20 mouse cellular contexts compared by ENCODE assay signal in genomic region chr13:46902568-46903255, GRCm38 (mm10). TPM values are rescaled to one million over a fixed set of nuclear protein-coding genes. Genes with fewer than 3 reads are reported as not detected.
DNase-seq lines count a peak whose midpoint lies in the region; ATAC-seq and TF ChIP-seq lines count a peak whose summit lies in the region.
"Had no signal": no experiment of that assay in that cellular context is flagged by ENCODE, and none has a peak within 500 bp of the region (broad histone marks: within the 10 kb centered on the region; RNA-seq: fewer than 3 reads in every experiment).

No protein-coding gene starts in this region.

- no peak overlapping the region for H3K4me2 ChIP-seq in intestine, postnatal 0 days (replicated peaks; ENCODE audit: low read depth)
- no peak overlapping the region for H3K4me2 ChIP-seq in intestine, embryonic 15.5 days (replicated peaks)
- H3K4me2 ChIP-seq in lung, embryonic 14.5 days, result no peak overlapping the region
- H3K4me2 ChIP-seq: forebrain, embryonic 12.5 days; heart, embryonic 12.5 days; liver, embryonic 15.5 days; neural tube, embryonic 13.5 days had no signal

- H3K4me1 ChIP-seq in intestine, postnatal 0 days (replicated peaks; ENCODE audit: control insufficient read depth, insufficient read depth, low read length), result no peaks in the 10 kb centered on the region; the same call in 1 of the 2 replicates
- H3K4me1 ChIP-seq in intestine, embryonic 15.5 days (replicated peaks), result no peaks in the 10 kb centered on the region
- no peaks in the 10 kb centered on the region; the same call in 1 of the 2 replicates for H3K4me1 ChIP-seq in lung, embryonic 14.5 days (ENCODE audit: insufficient read depth)
- H3K4me1 ChIP-seq in MEL (ENCODE audit: control insufficient read depth in 1 of 2, insufficient read depth in 2 of 2, low read length in 2 of 2), result peaks cover 0 to 4% of the 10 kb centered on the region in 2 experiments; a peak in 2 of 4 replicates
- peaks cover 7% of the 10 kb centered on the region for H3K4me1 ChIP-seq in hindbrain, embryonic 10.5 days (replicated peaks)

- WGBS in intestine, postnatal 0 days, result 83% methylated on average over 7 of the region's 7 CpGs
- 72% methylated on average over 7 of the region's 7 CpGs for WGBS in intestine, embryonic 15.5 days
- 53% methylated on average over 7 of the region's 7 CpGs for WGBS in lung, embryonic 14.5 days
- WGBS in hindbrain, embryonic 10.5 days, result 91% methylated on average over 7 of the region's 7 CpGs

- no peaks in the 10 kb centered on the region; the same call in 1 of the 2 replicates for H3K36me3 ChIP-seq in intestine, postnatal 0 days (ENCODE audit: control insufficient read depth, insufficient read depth)
- no peaks in the 10 kb centered on the region for H3K36me3 ChIP-seq in intestine, embryonic 15.5 days
- no peaks in the 10 kb centered on the region for H3K36me3 ChIP-seq in lung, embryonic 14.5 days (ENCODE audit: insufficient read depth)
- H3K36me3 ChIP-seq in MEL (ENCODE audit: control insufficient read depth in 1 of 2, insufficient read depth in 2 of 2, low read length in 2 of 2), result peaks cover 0 to 3% of the 10 kb centered on the region in 2 experiments; a peak in 1 of 4 replicates
- H3K36me3 ChIP-seq in hindbrain, embryonic 10.5 days, result peaks cover 32% of the 10 kb centered on the region
- H3K36me3 ChIP-seq: forebrain, embryonic 12.5 days; liver, embryonic 15.5 days had no signal

- TF ChIP-seq POLR2A in MEL (IDR thresholded peaks at IDR 0.05; ENCODE audit: control insufficient read depth in 1 of 2, insufficient read depth in 1 of 2, low read depth in 1 of 2, low read length in 2 of 2, poor library complexity in 1 of 2), result no peak

- TF ChIP-seq CTCF in intestine, postnatal 0 days (IDR thresholded peaks at IDR 0.05; ENCODE audit: low read depth), result peak; percentile 52
- TF ChIP-seq CTCF in lung, embryonic 14.5 days (IDR thresholded peaks at IDR 0.05; ENCODE audit: low read depth), result peak; percentile 62
- TF ChIP-seq CTCF in MEL (IDR thresholded peaks at IDR 0.05 in 2 of 3, conservative IDR thresholded peaks at IDR 0.05 in 1 of 3; ENCODE audit: control insufficient read depth in 1 of 3, insufficient read depth in 1 of 3, low read depth in 2 of 3, low read length in 3 of 3, poor library complexity in 1 of 3, severe bottlenecking in 1 of 3), result peak in 2 of 3 experiments; percentile 17 to 26; a peak in 3 of 6 replicates

- no peaks in the 10 kb centered on the region for H3K9me3 ChIP-seq in intestine, postnatal 0 days (ENCODE audit: control insufficient read depth)
- H3K9me3 ChIP-seq in intestine, embryonic 15.5 days, result no peaks in the 10 kb centered on the region
- no peaks in the 10 kb centered on the region for H3K9me3 ChIP-seq in lung, embryonic 14.5 days (ENCODE audit: low read depth, low read length)
- H3K9me3 ChIP-seq in MEL (replicated peaks; ENCODE audit: insufficient read depth, low read length), result no peaks in the 10 kb centered on the region
- H3K9me3 ChIP-seq in hindbrain, embryonic 10.5 days, result peaks cover 11% of the 10 kb centered on the region; the same call in 1 of the 2 replicates
- H3K9me3 ChIP-seq: forebrain, embryonic 12.5 days; liver, embryonic 15.5 days; neural tube, embryonic 13.5 days had no signal

- no peak overlapping the region for H3K4me3 ChIP-seq in intestine, postnatal 0 days (ENCODE audit: low read depth, low read length)
- no peak overlapping the region for H3K4me3 ChIP-seq in intestine, embryonic 15.5 days (replicated peaks)
- no peak overlapping the region for H3K4me3 ChIP-seq in lung, embryonic 14.5 days (ENCODE audit: low read depth, low read length)
- H3K4me3 ChIP-seq in MEL (ENCODE audit: control insufficient read depth in 1 of 2, insufficient read depth in 1 of 2, low read depth in 2 of 2, low read length in 2 of 2), result no peak overlapping the region
- H3K4me3 ChIP-seq in hindbrain, embryonic 10.5 days, result no peak overlapping the region
- H3K4me3 ChIP-seq: forebrain, embryonic 12.5 days; heart, embryonic 12.5 days; liver, embryonic 15.5 days; midbrain, embryonic 10.5 days; neural tube, embryonic 13.5 days had no signal

- H3K9ac ChIP-seq in intestine, postnatal 0 days (ENCODE audit: low read depth, low read length), result no peak overlapping the region
- no peak overlapping the region for H3K9ac ChIP-seq in intestine, embryonic 15.5 days
- no peak overlapping the region for H3K9ac ChIP-seq in lung, embryonic 14.5 days
- no peak overlapping the region for H3K9ac ChIP-seq in MEL (ENCODE audit: control insufficient read depth, low read depth, low read length, poor library complexity, severe bottlenecking)
- H3K9ac ChIP-seq: forebrain, embryonic 12.5 days; heart, embryonic 12.5 days; liver, embryonic 15.5 days; neural tube, embryonic 13.5 days had no signal

- no peak for TF ChIP-seq EP300 in MEL (IDR thresholded peaks at IDR 0.05; ENCODE audit: low read depth in 1 of 2, low read length in 2 of 2)

- peak; percentile 87 for DNase-seq in lung, embryonic 14.5 days
- no peak for DNase-seq in lung, postnatal 14 days
- peak; percentile 8 for DNase-seq in MEL (ENCODE audit: low read depth, low spot score)
- peak; percentile 52 for DNase-seq in lung, postnatal 25 days (ENCODE audit: low spot score)
- no peak for DNase-seq in hindbrain, embryonic 10.5 days (ENCODE audit: low spot score)
- DNase-seq in adrenal gland, adult (ENCODE audit: inconsistent age in 2 of 2, low spot score in 1 of 2), result no peak
- DNase-seq: cerebellum, postnatal 10 days; gastrocnemius, postnatal 36 days; heart, postnatal 36 days; right cerebral cortex, postnatal 25 days; thymus, postnatal 36 days had no signal

- H3K79me2 ChIP-seq in MEL (ENCODE audit: control insufficient read depth, insufficient read depth, low read length, poor library complexity), result no peaks in the 10 kb centered on the region

- TF ChIP-seq RAD21 in MEL (IDR thresholded peaks at IDR 0.05; ENCODE audit: low read depth, low read length), result no peak

- H3K27me3 ChIP-seq in intestine, postnatal 0 days (replicated peaks; ENCODE audit: control insufficient read depth, insufficient read depth, low read length), result no peaks in the 10 kb centered on the region
- no peaks in the 10 kb centered on the region for H3K27me3 ChIP-seq in intestine, embryonic 15.5 days (replicated peaks)
- H3K27me3 ChIP-seq in lung, embryonic 14.5 days (ENCODE audit: insufficient read depth, low read length), result no peaks in the 10 kb centered on the region
- no peaks in the 10 kb centered on the region; a peak in 1 of 4 replicates for H3K27me3 ChIP-seq in MEL (ENCODE audit: control insufficient read depth in 1 of 2, insufficient read depth in 2 of 2, low read length in 2 of 2)
- no peaks in the 10 kb centered on the region for H3K27me3 ChIP-seq in hindbrain, embryonic 10.5 days (ENCODE audit: insufficient read depth, poor library complexity, severe bottlenecking)
- H3K27me3 ChIP-seq: forebrain, embryonic 12.5 days; heart, embryonic 12.5 days; liver, embryonic 15.5 days; neural tube, embryonic 13.5 days had no signal

- no peak for ATAC-seq in intestine, postnatal 0 days
- ATAC-seq in intestine, embryonic 15.5 days, result no peak
- peak; percentile 72 for ATAC-seq in lung, embryonic 14.5 days (ENCODE audit: insufficient read depth)
- ATAC-seq: activated CD4-positive, CD25-positive, alpha-beta regulatory T cell, adult 4 months; hindbrain, postnatal 0 days had no signal

- no peak overlapping the region for H3K27ac ChIP-seq in intestine, postnatal 0 days (ENCODE audit: low read depth, low read length)
- no peak overlapping the region for H3K27ac ChIP-seq in intestine, embryonic 15.5 days
- peak overlapping the region; percentile 51 for H3K27ac ChIP-seq in lung, embryonic 14.5 days (ENCODE audit: low read depth)
- H3K27ac ChIP-seq in MEL (ENCODE audit: control insufficient read depth, low read depth, low read length), result no peak overlapping the region
- H3K27ac ChIP-seq in hindbrain, embryonic 10.5 days, result no peak overlapping the region
- H3K27ac ChIP-seq: forebrain, embryonic 12.5 days; hindbrain, postnatal 0 days; liver, embryonic 15.5 days; midbrain, embryonic 10.5 days; neural tube, embryonic 13.5 days had no signal

TF ChIP-seq in MEL, 35 proteins besides CTCF, POLR2A, EP300 and RAD21:
- TF ChIP-seq ZKSCAN1 (IDR thresholded peaks at IDR 0.05; ENCODE audit: low read depth, low read length) (no peak), TBP (IDR thresholded peaks at IDR 0.05; ENCODE audit: low read depth, low read length) (no peak), ETS1 (IDR thresholded peaks at IDR 0.05; ENCODE audit: low read depth, low read length) (no peak), USF2 (IDR thresholded peaks at IDR 0.05; ENCODE audit: borderline replicate concordance in 1 of 2, insufficient read depth in 1 of 2, low read depth in 1 of 2, low read length in 2 of 2) (no peak), MYB (IDR thresholded peaks at IDR 0.05; ENCODE audit: low read depth, low read length) (no peak), GATA1 (IDR thresholded peaks at IDR 0.05; ENCODE audit: low read depth, low read length) (no peak), TAL1 (IDR thresholded peaks at IDR 0.05; ENCODE audit: low read length) (no peak), SMC3 (IDR thresholded peaks at IDR 0.05; ENCODE audit: low read depth, low read length) (no peak), NELFE (IDR thresholded peaks at IDR 0.05; ENCODE audit: low read depth, low read length) (no peak), MEF2A (IDR thresholded peaks at IDR 0.05; ENCODE audit: extremely low read depth, insufficient replicate concordance, low read depth, low read length, poor library complexity, severe bottlenecking) (no peak), SIN3A (IDR thresholded peaks at IDR 0.05; ENCODE audit: low read length) (no peak), CHD1 (IDR thresholded peaks at IDR 0.05; ENCODE audit: low read depth, low read length) (no peak)
TF ChIP-seq in MEL: peak in this region for 0.

RNA-seq across cellular contexts. Expression of gene Kif13a, which starts 27.0 kb away (rescaled TPM):
- 11.3 and 12.3 TPM in 2 replicates for polyA plus RNA-seq in intestine, postnatal 0 days (2015; fragmentation: Nextera tagmentation; extraction: Ambion mirVana)
- polyA plus RNA-seq in intestine, embryonic 15.5 days (2015; fragmentation: Nextera tagmentation; extraction: Ambion mirVana), result 17.0 and 17.6 TPM in 2 replicates
- 35.4 and 40.4 TPM in 2 replicates for polyA plus RNA-seq in lung, embryonic 14.5 days (2014; fragmentation: Nextera tagmentation; extraction: Ambion mirVana)
- 1.2 and 1.5 TPM in 2 replicates for total RNA-seq in MEL (2012; rRNA removed)
- 1 to 10 TPM in 1 of 2 experiments, not detected in 1; 1.7 TPM for polyA plus RNA-seq in MEL (2012; ENCODE audit: insufficient read depth in 1 of 2, insufficient read length in 2 of 2, low read depth in 1 of 2, low replicate concordance in 2 of 2, missing spikeins in 1 of 2)
- 13.6 and 15.3 TPM in 2 replicates for polyA plus RNA-seq in hindbrain, embryonic 10.5 days (2016; fragmentation: Nextera tagmentation; extraction: Ambion mirVana)

Comparison
In these comparisons a context has a peak if more than half of its experiments do, and no peak if none do; other contexts are left out.
1. DNase-seq: peak in lung, embryonic 14.5 days (single experiment), MEL (single experiment) and lung, postnatal 25 days (single experiment); none in lung, postnatal 14 days (single experiment), hindbrain, embryonic 10.5 days (single experiment) and adrenal gland, adult (0 of 2).
2. Peak in every context shown above with its lines, with median percentiles within 50 percentile points of each other: CTCF ChIP-seq.